Mouse (Mus musculus) limb, embryonic 15.5 days (tissue): Measurements from ENCODE around the gene Ddn. TPM values are rescaled to one million over a fixed set of nuclear protein-coding genes. Genes with fewer than 3 reads are reported as not detected.

Source experiments
- ATAC-seq: fragments of 200-750 bp; cut with Nextera tagmentation; 2 replicates; pipeline ENCODE4 v1.8.0; 2017; ENCODE audit warnings: low read depth, moderate TSS enrichment; ENCODE audit not compliant: insufficient number of reproducible peaks, low FRiP score, low TSS enrichment
- H3K27ac ChIP-seq: fragments of 300-500 bp; sonication (generic); 2 replicates; pipeline ENCODE4 v1.5.1; 2015; ENCODE audit warnings: moderate library complexity, mild to moderate bottlenecking, inconsistent platforms
- H3K27me3 ChIP-seq: fragments of 300-500 bp; sonication (generic); 2 replicates; pipeline ENCODE4 v1.6.1; 2015; ENCODE audit warnings: inconsistent platforms
- H3K36me3 ChIP-seq: fragments of 300-500 bp; sonication (generic); 2 replicates; pipeline ENCODE4 v1.6.1; 2015; ENCODE audit warnings: inconsistent platforms
- H3K4me1 ChIP-seq: fragments of 300-500 bp; sonication (generic); 2 replicates; pipeline ENCODE4 v1.6.1; 2015; ENCODE audit warnings: inconsistent platforms
- H3K4me2 ChIP-seq: fragments of 300-500 bp; sonication (generic); 2 replicates; pipeline ENCODE4 v1.6.1; 2015; ENCODE audit warnings: mild to moderate bottlenecking, inconsistent platforms
- H3K4me3 ChIP-seq: fragments of 300-500 bp; sonication (generic); 2 replicates; pipeline ENCODE4 v1.5.1; 2015; ENCODE audit warnings: mild to moderate bottlenecking, inconsistent platforms
- H3K9ac ChIP-seq: fragments of 300-500 bp; sonication (generic); 2 replicates; pipeline ENCODE4 v1.6.1; 2015; ENCODE audit warnings: inconsistent platforms
- H3K9me3 ChIP-seq: fragments of 300-500 bp; sonication (generic); 2 replicates; pipeline ENCODE4 v1.6.1; 2016; ENCODE audit warnings: inconsistent platforms
- WGBS: fragments of 180-500 bp; shearing (Covaris S2); methylation state at CpG from one replicate; pipeline ENCODE4 v1.1.7; 2015; 5-methylcytosine and 5-hydroxymethylcytosine counted together
- polyA plus RNA-seq: library from polyadenylated mRNA; unstranded; fragments of >200 nt; fragmentation: Nextera tagmentation; extraction: Ambion mirVana; gene quantifications from 2 replicates; pipeline ENCODE4 v1.2.1, GENCODE M21; 2015

Gene Ddn
- polyA plus RNA-seq, 1 experiment from 2014 or later = 0.15 TPM

DNA sequence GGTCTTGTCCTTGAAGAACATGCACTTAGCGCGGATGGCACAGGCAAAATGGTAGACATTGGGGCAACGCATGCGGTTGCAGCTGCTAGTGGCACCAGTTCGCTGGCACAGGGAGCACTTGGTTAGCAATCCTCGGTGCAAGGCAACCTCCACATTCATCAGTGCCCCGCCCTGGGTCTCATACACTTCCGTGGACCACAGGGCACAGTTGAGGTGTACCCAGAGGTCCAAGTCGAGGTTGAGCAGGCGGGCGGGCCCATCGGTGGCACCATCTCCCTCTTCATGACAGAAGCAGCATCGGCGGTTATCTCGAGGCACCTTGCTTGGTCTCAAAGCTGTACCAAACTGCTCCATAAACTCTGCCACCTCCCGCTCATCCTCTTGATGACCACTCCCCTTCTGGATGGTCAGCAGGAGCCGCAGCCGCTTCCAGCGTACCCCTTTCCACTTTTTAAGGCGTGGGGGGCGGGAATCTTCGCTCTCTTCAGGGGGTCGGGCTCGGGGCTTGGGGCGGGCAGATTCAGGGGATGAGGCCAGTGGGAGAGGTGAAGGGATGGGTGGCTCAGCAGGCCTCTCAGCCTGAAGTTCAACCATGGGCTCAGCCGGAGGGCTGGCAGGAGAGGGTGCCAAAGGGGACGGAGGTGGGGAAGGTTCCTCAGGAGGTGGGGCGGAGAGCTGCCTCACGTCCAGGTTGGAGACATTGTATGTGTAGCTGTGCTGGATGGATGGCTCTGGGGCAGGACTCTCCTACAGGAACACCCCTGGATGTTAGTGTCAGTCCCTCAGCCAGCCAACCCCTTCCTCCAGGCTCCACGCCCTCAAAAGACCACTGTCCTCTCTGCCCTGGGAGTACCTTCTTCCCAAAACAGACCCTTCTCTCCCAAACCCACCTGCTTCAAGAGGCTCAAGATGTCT lies 30.6 kb upstream of the Ddn start:
- WGBS = 92% methylated on average over 30 of the region's 30 CpGs
- H3K9me3 ChIP-seq = no peaks in the 10 kb centered on the region
- H3K27me3 ChIP-seq = no peaks in the 10 kb centered on the region
- no peak for ATAC-seq
- no peak overlapping the region for H3K9ac ChIP-seq
- H3K4me1 ChIP-seq = no peaks in the 10 kb centered on the region
- H3K4me3 ChIP-seq = no peak overlapping the region
- peaks cover 100% of the 10 kb centered on the region for H3K36me3 ChIP-seq
- no peak overlapping the region for H3K27ac ChIP-seq
- H3K4me2 ChIP-seq = no peak overlapping the region

DNA sequence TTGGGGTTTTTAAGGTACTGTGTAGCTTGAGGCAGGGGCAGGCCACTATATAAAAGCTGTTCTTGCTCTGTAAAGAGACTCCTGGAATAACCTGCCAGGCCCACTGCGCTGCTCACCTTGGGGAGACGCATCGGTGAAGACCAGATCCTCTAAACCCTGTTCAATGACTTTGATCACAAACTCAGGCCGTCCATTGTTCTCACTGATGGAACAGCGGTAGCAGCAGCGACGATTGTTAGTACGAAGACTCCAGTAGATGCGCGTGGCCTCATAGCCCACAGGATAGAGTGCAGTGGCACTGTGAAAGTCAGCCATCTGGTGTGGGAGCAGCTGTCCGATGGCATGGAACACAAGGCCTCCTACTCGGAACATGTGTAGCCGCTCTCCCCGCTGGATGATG lies 29.9 kb upstream of the Ddn start:
- H3K9me3 ChIP-seq = no peaks in the 10 kb centered on the region
- ATAC-seq = no peak
- no peak overlapping the region for H3K9ac ChIP-seq
- no peaks in the 10 kb centered on the region for H3K4me1 ChIP-seq
- 94% methylated on average over 14 of the region's 14 CpGs for WGBS
- H3K27me3 ChIP-seq = no peaks in the 10 kb centered on the region
- no peak overlapping the region for H3K27ac ChIP-seq
- no peak overlapping the region for H3K4me3 ChIP-seq
- no peak overlapping the region for H3K4me2 ChIP-seq
- peaks cover 100% of the 10 kb centered on the region for H3K36me3 ChIP-seq

DNA sequence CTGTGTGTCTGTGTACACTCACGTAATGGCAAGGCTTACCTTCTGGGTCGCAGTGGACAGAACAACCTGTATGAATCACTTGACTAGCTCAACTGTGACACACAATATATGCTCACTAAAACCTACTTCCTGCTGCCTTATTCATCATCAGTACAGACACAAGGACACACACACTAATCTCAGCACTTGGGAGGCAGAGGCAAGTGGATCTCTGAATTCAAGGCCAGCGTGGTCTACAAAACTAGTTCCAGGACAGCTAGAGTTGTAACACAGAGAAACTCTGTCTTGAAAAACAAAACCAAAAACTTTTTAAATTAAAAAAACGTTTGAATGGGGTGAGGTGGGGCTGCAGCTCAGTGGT lies 28.4 kb upstream of the Ddn start:
- Histone ChIP-seq H3K4me2 (no peak overlapping the region), H3K4me3 (no peak overlapping the region), H3K9me3 (no peaks in the 10 kb centered on the region), H3K4me1 (peaks cover 2% of the 10 kb centered on the region; the same call in 1 of the 2 replicates), H3K36me3 (peaks cover 99% of the 10 kb centered on the region), H3K27ac (no peak overlapping the region), H3K9ac (no peak overlapping the region), H3K27me3 (no peaks in the 10 kb centered on the region)
- 74% methylated on average over 4 of the region's 4 CpGs for WGBS
- no peak for ATAC-seq

DNA sequence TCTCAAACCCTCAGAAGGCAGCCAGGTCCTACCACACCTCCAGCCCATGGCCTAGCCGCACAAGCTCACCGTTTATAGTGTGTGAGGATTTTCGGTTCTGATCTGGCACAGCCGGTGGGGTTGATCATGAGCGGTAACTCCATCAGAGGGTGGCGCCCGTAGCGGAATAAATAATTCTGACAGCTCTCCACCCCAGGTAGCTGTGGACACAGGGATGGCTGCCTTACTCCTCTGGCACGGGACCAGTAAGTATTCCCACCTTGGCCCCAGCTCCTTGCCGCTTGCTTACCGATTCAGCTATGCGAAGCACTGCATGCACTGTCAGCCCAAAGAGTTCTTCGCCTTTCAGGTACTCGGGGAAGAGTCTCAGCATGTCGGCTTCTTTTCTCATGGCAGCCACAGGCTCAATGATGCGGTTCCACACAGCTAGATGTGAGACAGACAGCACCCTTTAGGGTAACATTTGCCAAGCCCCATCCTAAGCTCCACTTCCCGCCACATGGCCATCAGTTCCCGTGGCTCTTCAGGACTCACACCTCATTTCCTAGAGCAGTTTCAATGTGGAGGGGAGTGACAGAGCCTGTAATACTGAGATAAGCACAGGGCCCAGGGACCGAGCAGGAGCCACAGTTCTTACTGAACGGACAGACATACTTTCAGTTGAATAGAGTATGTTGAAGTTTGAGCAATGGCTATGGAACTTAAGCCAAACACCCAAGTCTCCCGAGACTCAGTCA lies 27.9 kb upstream of the Ddn start:
- Histone ChIP-seq H3K4me2 (no peak overlapping the region), H3K4me3 (no peak overlapping the region), H3K27ac (no peak overlapping the region), H3K27me3 (no peaks in the 10 kb centered on the region), H3K4me1 (peaks cover 3% of the 10 kb centered on the region), H3K9ac (no peak overlapping the region), H3K9me3 (no peaks in the 10 kb centered on the region), H3K36me3 (peaks cover 94% of the 10 kb centered on the region)
- 90% methylated on average over 21 of the region's 21 CpGs for WGBS
- ATAC-seq = no peak

DNA sequence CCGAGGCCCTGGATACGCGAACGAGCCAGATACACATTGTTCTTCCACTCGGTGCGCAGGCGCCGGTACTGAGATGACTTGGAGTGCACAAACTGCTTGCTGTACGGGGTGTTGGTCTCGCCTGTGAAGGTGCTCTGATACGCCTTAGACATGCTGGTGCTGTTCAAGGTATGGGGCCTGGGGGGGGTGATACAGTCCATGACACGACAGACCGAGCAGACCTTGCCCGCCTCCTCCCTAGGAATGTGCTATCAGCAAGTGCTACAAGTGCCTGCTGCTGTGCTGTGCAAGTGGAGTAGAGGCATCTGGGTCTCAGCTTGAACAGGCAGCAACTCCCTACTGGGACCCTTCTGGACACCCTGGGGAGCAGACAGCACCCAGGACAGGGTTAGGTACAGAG lies 26.0 kb upstream of the Ddn start:
- Histone ChIP-seq H3K9me3 (no peaks in the 10 kb centered on the region), H3K4me1 (peaks cover 8% of the 10 kb centered on the region), H3K36me3 (peaks cover 75% of the 10 kb centered on the region), H3K27me3 (no peaks in the 10 kb centered on the region), H3K27ac (no peak overlapping the region), H3K9ac (no peak overlapping the region), H3K4me3 (no peak overlapping the region), H3K4me2 (no peak overlapping the region)
- ATAC-seq = no peak
- 91% methylated on average over 14 of the region's 14 CpGs for WGBS

DNA sequence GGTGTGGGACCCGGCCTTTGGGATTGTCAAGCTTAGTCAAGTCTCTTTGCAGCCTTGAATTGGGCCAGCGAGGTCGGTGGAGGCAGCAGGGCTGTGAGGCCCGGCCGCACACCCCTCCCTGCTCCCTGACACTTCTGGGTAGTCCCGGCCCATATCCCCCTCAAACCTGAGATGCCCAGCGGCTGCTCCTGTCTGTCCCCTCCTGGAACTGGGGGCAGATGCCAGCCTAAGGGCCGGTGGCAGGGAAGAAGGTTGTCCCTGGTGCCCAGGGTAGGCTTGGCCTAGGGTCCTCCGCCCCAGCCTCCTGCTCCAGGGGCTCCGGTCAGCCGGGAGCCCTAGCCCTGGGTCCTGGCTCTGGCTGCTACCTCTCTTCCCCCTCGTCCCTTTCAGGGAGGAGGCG lies 24.8 kb upstream of the Ddn start:
- no peak overlapping the region for H3K4me2 ChIP-seq
- peaks cover 64% of the 10 kb centered on the region for H3K36me3 ChIP-seq
- peaks cover 19% of the 10 kb centered on the region for H3K4me1 ChIP-seq
- no peaks in the 10 kb centered on the region for H3K9me3 ChIP-seq
- WGBS = 84% methylated on average over 13 of the region's 13 CpGs
- H3K27me3 ChIP-seq = no peaks in the 10 kb centered on the region
- H3K27ac ChIP-seq = peak overlapping the region; percentile 22; the same call in 1 of the 2 replicates
- H3K4me3 ChIP-seq = no peak overlapping the region
- no peak overlapping the region for H3K9ac ChIP-seq
- no peak for ATAC-seq

DNA sequence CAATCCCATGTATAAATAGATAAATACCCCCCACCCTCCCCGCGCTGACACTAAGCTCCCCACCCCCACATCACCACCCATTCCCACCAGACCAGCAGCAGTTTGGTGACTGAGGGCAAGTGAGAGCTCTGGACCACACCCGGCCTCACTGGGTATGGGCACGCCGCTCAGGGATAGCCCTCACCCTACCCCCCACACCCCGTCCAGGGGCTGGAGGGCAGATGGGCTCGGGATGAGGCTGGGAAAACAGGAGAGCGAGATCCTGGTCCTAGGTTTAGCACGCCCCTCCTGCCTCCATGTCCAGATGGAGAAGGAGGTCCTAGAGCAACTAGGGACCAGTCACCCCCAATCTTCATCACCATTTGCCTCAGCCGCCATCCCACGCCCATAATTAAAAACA lies 24.0 kb upstream of the Ddn start:
- ATAC-seq = no peak
- WGBS = 81% methylated on average over 11 of the region's 11 CpGs
- Histone ChIP-seq H3K27me3 (no peaks in the 10 kb centered on the region), H3K4me3 (no peak overlapping the region), H3K4me2 (no peak overlapping the region), H3K27ac (peak overlapping the region; percentile 59; the same call in 1 of the 2 replicates), H3K9me3 (no peaks in the 10 kb centered on the region), H3K9ac (no peak overlapping the region), H3K4me1 (peaks cover 20% of the 10 kb centered on the region), H3K36me3 (peaks cover 59% of the 10 kb centered on the region)

DNA sequence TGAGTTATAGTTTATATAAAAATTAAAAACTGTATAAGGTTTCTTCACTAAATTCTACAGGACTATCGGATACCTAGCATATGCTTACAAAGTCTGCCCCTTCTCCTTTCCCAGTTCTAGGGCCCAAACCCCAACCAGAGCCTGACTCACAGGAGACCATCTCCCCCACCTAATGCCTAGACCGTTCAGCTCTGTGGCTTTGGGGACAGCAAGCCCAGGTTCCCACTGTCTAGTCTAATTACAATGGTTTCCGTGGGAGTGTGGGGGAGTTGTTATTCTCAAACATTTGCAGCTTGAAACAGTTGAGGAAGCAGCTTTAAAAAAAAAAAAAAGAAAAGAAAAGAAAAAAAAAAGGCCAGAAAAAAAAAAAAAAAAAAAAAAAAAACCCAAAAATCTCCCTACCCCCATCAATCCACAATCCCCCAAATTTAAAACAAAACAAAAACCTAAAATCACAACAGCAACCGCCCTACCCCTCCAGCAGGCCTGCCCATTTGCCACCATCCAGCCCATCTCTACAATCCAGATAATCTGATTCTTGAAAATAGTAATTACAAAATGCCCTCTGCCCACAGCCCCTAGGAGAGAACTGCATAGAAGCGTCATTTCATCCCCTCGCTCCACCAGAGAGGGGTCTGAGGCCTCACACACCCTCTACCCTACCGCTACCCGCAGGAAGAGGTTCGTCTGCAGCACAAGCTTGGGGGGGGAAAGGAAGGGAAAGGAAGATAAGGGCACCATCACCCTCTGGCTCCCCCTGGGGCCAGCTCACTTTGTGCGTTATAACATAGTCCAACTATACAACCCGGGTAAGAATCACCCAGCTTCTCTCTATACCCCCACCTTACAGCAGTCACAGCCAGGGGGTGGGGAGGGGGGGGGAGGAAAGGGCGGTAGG lies 23.1 kb upstream of the Ddn start:
- Histone ChIP-seq H3K9me3 (no peaks in the 10 kb centered on the region), H3K4me2 (no peak overlapping the region), H3K4me3 (0 out of 2 replicates have a peak overlapping the region, but pooled peaks have one; percentile 76), H3K36me3 (peaks cover 56% of the 10 kb centered on the region), H3K9ac (no peak overlapping the region), H3K27me3 (no peaks in the 10 kb centered on the region), H3K4me1 (peaks cover 20% of the 10 kb centered on the region), H3K27ac (peak overlapping the region; percentile 97)
- 59% methylated on average over 12 of the region's 12 CpGs for WGBS
- ATAC-seq = no peak

DNA sequence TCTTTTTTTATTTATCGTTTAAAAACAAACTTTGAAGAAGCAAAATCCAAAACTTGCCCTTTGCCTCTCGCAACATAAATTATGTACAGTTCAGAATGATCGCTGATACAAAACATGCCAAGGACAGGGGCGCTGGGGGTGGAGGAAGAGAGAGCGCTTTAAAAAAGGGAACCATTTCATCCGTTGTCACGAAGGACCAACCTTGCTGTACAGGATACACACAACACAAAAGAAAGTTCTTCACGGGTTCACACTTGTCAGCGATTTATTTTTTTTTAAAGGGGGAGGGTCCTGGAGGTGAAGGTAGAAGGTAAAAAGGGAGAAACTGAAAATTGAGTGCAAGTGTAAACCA lies 22.4 kb upstream of the Ddn start:
- peak overlapping the region; percentile 97 for H3K27ac ChIP-seq
- H3K36me3 ChIP-seq = peaks cover 55% of the 10 kb centered on the region
- 10% methylated on average over 9 of the region's 9 CpGs for WGBS
- H3K9me3 ChIP-seq = no peaks in the 10 kb centered on the region
- peak overlapping the region; percentile 76 for H3K4me3 ChIP-seq
- H3K4me2 ChIP-seq = peak overlapping the region; percentile 52
- peaks cover 20% of the 10 kb centered on the region for H3K4me1 ChIP-seq
- no peak for ATAC-seq
- 0 out of 2 replicates have a peak overlapping the region, but pooled peaks have one; percentile 17 for H3K9ac ChIP-seq
- no peaks in the 10 kb centered on the region for H3K27me3 ChIP-seq

DNA sequence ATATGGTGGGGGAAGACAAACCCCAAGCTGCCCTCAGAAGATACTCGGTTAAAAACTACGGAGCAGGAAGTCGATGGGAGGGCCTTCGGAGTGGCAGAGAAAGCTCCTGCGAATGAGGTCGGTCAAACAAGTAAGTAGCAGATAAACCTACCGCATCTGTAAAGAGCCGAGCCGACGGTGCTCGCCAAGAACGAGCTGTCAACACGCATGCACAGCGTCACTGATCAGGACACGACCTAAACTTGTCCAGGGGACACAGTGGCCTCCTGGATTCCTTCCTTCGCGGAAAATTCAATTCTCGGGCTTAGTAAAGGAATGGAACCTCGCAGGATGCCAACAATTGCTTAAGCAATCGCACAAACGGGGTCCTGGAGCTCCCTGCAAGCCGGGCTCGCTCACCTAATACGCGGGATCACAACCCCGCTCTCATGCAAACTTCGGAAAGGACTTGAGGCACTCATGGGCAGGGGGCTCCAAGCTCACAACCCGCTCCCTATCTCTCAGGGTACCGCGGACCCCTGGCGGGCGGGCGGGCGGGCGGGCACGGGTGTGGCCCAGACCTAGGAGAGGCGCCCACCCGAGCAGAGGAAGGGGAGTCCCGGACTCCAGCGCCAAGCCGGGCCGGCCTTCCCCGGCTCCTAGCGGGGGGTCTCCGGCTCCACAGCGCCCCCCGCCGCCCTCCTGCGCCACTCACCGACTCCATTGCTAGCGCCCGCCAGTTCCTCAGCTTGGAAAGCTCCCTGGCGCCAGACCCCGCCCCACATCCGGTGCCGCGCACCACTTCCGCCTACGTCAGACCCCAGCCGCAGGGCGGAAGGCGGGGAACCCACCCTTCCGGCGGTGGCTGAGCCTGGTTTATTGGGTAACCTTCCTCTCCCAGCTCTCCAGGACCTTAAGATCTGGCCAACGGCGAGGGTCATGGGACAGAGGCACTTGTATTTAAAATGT lies 21.7 kb upstream of the Ddn start, which contains the start of gene Prkag1:
Gene Prkag1 (minus strand): TSS at position 786 of the 948 bp plus-strand sequence.
- Histone ChIP-seq H3K27ac (peak within 1 kb of the TSS; percentile 97), H3K36me3 (peaks cover 48% of the 10 kb centered on the region), H3K9me3 (no peaks in the 10 kb centered on the region), H3K4me3 (peak within 1 kb of the TSS; percentile 76), H3K4me2 (peak within 1 kb of the TSS; percentile 52), H3K4me1 (peaks cover 20% of the 10 kb centered on the region), H3K9ac (peak within 1 kb of the TSS; percentile 69), H3K27me3 (no peaks in the 10 kb centered on the region)
- whole genome bisulfite sequencing = under 1% methylated on average over 58 of the region's 66 CpGs
- ATAC-seq = peak; percentile 94

DNA sequence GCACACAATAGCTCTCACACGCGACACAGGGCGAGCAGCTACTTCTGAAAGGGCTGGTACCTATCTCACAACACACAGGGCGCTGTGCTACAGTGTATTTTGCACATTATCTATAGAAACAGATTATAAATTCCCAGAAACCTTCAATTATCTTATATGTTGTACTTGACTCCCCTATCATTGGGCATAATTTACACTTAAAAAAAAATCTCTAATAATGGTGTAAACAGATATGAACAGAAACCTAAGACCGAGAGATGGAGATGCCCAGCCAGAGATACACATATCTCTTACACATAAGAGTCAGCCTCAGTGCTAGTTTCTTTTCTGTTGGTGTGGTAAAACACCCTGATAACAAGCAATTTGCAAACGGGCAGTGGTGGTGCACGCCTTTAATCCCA lies 18.3 kb upstream of the Ddn start:
- ATAC-seq = no peak
- Histone ChIP-seq H3K4me3 (no peak overlapping the region), H3K9me3 (no peaks in the 10 kb centered on the region), H3K27ac (no peak overlapping the region), H3K36me3 (peaks cover 47% of the 10 kb centered on the region), H3K9ac (no peak overlapping the region), H3K4me1 (peaks cover 17% of the 10 kb centered on the region), H3K27me3 (no peaks in the 10 kb centered on the region), H3K4me2 (no peak overlapping the region)
- 91% methylated on average over 7 of the region's 7 CpGs for WGBS
